Mouse (Mus musculus) mouse trophoblast stem cell (cell line): ENCODE data around the gene Gja10.

Experiments
- in situ Hi-C, 2 experiments: fragments of 300-500 bp; cut with MseI, MboI; formaldehyde crosslinking; loops; 2 replicates in 1 of 2; 3 replicates in 1 of 2; pipeline ENCODE4 v1.15.1; 2025

Gene Gja10

DNA sequence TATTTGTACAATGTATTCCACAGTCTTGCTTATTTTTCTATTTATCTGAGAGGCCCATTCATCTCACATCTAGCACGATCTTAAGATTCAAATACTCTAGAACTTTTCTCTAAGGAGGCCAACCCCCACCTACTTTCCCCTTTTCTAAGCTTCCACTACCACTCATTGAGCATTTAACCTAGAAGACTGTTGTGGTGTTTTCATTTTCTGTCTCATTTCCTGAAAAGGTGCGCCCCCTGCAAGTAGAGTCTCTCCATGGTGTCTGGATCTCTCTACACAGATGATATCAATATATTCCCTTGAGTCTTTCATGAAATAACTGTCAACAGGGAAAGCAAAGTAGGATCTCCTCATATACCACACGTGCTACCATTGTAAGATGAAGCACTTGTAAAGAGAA lies at the start of gene Gja10:
TSS of gene Gja10 (minus strand) at position 101 of the 400 bp plus-strand sequence.
- in situ Hi-C loops = no loop called here

DNA sequence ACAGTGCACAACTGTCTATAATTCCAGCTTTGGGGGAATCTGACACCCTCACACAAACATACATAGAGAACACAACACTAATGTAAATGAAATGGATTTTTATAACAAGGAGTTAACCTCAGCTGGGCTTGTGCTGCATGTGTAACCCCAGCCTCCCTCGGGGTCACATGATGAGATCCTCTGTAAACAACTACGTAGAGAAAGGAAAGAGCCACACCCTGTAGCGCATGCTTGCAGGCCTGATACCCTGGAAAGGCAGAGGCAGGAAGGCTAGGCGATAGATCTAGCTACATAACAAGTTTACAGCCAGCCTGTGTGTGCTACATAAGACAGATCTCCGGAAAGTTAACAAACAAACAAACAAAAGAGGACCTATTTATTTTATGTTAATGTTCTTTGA lies 49.1 kb upstream of the Gja10 start:
- in situ Hi-C loops = no loop called here

DNA sequence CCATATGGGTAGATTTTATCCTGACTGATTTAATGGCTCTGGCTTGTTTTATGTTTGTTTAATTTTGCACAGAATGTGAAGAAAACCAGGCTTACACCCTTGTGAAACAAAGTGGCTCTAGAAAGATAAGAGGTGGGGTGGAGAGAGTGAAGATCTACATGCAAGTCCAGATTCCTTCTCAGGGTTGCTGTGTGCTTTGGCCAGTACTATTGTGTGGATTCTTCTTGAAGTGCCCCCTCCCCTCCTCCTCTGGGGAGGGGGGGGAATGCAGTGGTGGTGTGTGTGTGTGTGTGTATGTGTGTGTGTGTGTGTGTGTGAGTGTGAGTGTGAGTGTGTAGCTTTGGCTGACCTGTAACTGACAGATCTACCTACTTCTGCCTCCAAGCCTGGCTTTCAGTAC lies 19.1 kb upstream of the Gja10 start:
- in situ Hi-C loops = no loop called here

DNA sequence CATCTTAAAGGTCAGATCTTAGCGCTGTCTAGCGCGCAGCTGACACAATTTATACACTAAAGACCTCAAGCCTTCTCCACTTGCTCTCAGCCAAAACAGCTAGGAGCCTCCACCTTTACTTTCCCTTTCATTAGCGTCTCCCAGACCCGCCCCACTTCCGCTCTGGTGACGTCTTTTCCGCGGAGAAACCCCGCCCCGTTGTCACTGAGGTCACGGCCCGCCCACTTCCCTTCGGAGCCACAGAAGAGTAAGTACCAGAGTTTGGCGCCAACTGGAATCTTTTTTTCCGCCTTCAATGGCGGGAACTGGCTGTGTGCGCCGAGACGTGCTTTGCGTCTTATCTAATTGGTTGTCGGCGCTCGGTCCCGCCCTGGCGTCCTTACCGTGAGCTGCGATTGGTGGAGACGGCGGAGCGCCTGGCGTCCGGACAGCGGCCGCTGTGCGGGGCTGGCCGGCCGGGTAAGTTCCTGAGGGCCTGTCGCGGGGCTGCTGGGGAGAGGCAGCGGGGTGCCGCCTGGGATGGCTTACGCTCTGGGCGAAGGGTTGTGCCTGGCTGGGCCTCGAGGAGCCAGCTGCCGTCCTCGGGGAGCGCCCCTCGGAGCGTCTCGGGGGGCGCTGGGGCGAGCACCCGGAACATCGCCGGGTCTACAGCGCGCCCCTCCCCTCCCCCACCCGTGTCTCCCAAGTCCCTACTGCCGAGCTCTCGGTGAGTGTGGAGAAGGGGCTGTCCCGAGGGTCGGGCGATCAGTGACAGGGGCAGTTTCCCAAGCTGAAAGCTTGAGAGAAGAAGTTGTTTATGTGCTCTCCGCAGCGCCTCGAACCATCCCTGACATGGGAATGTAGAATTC lies 12.7 kb upstream of the Gja10 start, which contains the start of gene Casp8ap2:
TSS of gene Casp8ap2 (plus strand) at position 418 of the 848 bp plus-strand sequence.
- in situ Hi-C loops = no loop called here

DNA sequence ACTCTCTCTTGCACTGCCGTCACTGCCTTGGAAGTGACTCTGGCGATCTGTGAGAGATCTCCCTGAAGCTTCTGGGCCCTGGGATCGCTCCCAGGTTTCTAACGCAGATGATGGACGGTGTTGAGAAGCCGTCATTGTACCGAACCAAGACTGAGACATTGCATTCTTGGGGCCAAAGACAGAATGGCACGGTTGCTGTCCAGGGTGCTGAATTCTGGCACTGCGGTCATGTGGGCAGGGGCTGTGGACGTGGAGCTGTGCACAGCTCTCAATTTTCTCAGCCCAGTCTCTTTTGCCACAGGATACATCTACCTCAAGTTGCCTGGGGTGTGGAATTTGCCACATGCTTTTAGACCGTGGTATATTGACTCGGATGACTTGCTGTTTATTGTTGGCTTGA lies 1.4 kb downstream of the Gja10 start:
- in situ Hi-C loops = no loop called here

DNA sequence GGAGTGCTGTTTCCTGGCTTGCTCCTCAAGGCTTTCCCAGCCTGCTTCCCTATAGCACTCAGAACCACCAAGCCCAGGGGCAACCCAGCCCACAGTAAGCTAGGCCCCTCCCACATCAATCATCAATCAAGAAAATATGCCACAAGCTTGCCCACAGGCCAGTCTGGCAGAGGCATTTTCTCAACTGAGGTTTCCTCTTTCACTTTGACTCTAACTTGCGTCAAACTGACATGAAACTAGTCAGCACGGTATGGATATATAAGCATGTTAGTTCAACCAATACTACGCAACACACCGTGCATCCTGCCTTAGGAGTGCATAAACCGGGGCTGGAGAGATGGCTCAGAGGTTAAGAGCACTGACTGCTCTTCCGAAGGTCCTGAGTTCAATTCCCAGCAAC lies 14.3 kb downstream of the Gja10 start:
- in situ Hi-C loops = loop anchor here in 1 of 2 experiments (25.0 kb wide), 1 partner anchor 524 kb away; no protein-coding TSS in a partner anchor

DNA sequence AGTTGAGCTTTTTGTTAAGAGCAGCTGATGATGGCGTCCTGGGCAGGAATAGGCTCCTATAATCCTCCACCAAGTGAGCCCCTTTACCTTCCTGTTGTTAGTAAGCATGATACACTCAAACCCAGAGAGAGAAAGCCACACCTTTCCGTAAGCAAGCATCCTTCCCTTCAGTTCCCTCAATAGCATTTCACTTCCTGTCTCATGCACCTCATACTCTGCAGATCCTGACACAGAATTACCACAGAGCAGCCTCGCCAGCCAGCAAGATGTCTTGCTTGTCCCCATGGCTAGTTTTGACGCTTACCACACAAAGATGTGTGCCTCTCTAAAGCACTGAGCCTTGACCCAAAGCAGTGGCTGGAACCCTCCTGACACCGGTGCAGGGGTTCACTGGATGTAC lies 15.0 kb downstream of the Gja10 start:
- in situ Hi-C loops = loop anchor here in 1 of 2 experiments (25.0 kb wide), 1 partner anchor 525 kb away; no protein-coding TSS in a partner anchor

DNA sequence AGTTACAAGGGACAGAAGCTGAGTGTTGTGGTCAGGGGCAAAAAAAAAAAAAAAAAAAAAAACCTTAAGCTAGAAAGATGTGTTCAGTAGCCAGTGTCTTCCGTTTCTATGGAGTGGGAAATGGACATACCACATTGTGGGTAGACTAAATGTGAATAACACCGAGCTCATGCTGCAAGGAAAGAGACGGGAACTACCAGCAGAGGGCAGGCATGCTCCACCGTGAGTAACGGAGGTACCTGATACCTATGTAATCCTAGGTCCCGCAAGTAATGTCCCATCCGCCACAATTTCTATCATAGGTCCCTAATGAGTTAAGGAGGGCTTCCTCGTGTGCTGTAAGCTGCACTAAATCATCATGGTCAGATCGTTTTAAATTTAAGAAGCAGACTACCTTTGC lies 16.0 kb downstream of the Gja10 start:
- in situ Hi-C loops = loop anchor here in 1 of 2 experiments (25.0 kb wide), 1 partner anchor 526 kb away; no protein-coding TSS in a partner anchor

DNA sequence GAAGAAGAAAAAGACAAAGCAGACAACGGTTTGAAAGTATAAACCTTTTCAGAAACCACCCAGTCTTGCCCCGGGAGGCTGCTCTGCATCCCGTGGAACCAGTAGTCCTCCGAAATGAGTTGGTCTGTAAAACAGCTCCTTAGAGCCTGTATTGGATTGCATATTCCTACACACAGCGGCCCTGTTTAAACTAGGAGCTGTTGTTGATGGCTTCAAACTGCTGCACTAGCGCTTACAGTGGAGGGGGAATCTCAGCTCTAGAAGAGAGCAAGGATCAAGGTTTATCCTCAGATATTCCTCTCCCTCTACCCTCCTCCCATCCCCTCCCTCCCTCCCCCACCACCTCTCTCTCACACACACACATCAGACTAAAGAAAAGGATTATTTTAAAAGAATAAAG lies 18.4 kb downstream of the Gja10 start:
- in situ Hi-C loops = loop anchor here in 1 of 2 experiments (25.0 kb wide), 1 partner anchor 528 kb away; no protein-coding TSS in a partner anchor

DNA sequence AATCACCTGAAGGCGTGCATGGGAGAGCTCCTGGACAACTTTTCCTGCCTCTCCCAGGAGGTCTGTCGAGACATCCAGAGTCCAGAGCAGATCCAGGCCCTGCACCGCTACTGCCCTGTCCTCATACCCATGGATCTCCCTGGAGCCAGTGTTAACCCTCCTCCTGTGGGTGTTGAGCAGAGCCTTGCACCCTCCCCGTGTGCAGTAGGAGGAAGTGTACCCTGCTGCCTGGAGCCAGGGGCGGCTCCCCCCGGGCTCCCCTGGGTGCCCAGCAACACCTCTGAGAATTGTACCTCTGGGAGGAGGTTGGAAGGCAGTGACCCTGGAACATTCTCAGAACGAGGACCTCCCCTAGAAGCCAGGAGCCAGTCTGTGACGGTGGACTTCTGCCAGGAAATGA lies 22.7 kb downstream of the Gja10 start:
- in situ Hi-C loops = loop anchor here in 1 of 2 experiments (25.0 kb wide), 1 partner anchor 532 kb away; no protein-coding TSS in a partner anchor

DNA sequence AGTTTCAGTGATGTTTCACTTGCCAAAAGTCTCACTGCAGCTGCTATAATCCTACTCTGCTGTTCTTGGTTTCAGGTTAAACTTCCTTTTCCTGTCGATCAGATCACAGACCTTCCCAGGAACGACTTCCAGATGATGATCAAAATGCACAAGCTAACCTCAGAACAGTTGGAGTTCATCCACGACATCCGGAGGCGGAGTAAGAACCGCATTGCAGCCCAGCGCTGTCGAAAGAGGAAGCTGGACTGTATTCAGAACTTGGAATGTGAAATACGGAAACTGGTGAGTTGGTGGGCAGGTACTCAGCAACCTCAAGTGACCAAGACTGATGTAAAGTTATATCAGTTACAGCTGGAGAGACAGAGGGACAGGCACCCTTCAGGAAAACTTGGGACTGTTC lies 27.4 kb downstream of the Gja10 start:
- in situ Hi-C loops = loop anchor here in 1 of 2 experiments (25.0 kb wide), 1 partner anchor 537 kb away; no protein-coding TSS in a partner anchor

DNA sequence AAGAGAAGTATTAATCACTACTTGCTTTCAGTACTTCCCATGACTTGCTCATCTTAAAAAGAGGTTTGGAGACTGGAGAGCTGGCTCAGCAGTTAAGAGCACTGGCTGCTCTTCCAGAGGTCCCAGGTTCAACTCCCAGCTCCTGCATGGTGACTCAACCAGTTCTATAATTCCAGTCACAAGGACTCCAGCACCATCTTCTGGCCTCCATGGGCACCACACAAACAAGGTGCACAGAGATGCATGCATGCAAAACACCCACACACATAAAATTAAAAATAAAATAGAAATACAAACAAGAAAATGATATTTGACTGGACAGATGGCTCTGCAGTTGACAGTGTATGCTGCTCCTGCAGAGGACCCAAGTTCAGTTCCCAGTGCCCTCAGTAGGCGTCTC lies 28.0 kb downstream of the Gja10 start:
- in situ Hi-C loops = loop anchor here in 1 of 2 experiments (25.0 kb wide), 1 partner anchor 538 kb away; no protein-coding TSS in a partner anchor

DNA sequence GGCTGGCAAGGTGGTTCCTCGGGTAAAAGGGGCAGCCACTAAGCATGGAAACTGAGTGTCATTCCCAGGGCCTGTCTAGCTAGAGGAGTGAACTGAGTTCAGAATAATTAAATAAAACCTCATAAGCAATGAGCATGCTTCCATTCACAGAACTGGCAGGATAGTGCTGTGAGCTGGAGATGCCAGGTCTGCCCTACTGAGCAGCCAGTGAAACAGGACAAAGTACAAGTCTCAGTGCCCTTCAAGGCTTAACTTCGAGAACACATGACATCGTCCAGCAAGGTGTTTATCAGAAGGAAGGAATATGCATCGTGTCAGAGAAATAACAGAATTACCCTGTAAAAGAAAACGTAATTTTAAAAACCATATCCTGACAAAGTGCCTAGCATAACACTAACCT lies 29.0 kb downstream of the Gja10 start:
- in situ Hi-C loops = no loop called here

DNA sequence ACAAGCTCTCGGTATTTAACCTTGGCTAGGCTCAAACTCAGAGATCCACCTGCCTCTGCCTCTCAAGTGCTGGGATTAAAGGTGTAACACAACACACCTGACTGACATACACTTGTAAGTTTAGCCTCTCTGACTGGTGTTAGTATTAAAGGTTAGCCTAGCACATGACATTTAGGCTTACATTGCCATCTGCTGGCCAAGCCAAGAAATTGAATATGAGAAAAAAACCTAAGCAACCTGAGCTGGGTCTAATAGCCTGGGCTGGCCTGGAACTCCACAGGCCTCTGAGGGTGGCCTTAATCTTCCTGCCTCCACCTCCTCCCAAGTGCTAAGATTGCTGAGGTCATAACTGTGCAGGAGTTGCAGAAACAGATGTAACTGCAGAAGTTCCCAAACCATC lies 30.4 kb downstream of the Gja10 start:
- in situ Hi-C loops = no loop called here

DNA sequence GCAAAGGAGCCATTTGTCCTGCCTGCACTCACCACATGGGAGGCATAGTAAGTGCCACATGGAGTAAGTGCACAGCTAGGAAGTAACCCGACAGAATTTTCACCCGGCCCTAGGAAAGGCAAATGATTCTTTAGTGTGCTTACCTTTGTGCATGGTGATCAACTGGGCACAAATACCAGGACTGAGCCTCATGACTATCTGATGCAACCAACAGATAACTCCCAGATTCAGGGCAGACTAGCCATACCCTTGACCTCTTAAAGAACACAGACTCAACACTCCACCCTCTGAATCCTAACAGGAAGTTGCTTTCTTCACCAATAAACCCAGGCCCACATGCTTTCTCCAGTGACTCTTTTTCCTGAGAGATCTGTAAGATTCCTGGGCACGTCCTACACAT lies 31.1 kb downstream of the Gja10 start:
- in situ Hi-C loops = no loop called here

DNA sequence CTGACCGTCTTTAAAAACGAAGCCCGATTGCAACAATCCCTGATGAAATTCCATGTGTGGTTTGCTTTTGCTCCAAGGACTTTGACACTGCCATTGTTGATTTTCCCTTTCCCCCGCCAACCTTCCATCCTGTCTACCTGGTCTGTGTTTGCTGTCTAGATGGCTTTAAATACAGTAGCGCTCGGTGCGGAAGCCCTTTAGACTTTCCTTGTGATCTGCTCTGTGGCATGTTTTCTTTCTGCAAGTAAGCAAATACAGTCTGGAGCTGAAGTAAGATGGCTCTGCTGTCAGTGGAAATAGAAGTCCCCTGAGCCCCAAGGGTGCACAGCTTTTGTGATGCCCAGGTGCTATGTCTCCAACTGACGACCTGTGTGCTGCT lies 31.6 kb downstream of the Gja10 start:
- in situ Hi-C loops = no loop called here

DNA sequence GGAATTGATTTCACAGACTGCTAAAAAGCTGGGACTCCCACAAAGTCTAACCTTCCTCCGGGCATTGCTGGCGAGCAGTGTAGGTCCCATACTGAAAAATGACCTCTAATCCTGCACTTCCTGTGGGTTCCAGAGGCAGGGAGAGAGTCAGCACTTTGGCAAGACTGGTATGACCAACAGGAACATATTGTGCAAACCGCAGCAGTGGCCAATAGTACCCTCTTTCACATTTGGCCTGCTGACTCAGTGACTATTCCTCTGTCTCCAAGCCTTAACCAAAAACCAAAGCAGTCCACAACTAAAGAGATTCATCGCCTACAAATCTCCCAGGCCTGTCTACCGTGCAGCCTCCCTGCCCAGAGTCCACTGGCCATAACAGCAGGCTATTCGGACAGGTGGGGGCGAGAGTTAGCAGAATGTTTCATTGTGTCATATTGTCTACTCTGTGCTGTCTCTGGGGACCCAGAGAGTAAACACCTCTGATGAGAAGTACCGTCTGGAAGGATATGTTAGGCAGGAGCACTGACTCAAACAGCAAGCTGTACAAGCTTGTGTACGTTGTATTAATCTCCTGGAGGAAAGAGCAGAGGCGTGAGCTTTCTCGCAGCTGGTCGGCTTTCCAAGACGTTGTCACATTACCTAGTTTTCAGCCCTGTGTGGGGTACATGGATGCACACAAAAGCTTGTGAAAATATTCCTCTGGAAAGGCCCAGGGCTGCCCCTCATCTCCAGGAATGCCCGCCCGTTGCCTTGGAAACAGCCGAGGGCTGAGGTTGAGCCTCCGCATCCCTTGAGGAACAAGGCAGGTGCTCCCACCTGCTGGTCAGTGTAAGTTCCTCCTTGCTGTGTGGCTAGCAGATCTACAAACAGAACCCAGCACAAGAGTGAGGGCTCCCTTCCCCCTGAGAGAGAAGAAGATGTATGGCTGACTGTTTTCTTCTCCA lies 32.3 kb downstream of the Gja10 start:
- in situ Hi-C loops = loop anchor here in 1 of 2 experiments (10.0 kb wide), 1 partner anchor 515 kb away; no protein-coding TSS in a partner anchor

DNA sequence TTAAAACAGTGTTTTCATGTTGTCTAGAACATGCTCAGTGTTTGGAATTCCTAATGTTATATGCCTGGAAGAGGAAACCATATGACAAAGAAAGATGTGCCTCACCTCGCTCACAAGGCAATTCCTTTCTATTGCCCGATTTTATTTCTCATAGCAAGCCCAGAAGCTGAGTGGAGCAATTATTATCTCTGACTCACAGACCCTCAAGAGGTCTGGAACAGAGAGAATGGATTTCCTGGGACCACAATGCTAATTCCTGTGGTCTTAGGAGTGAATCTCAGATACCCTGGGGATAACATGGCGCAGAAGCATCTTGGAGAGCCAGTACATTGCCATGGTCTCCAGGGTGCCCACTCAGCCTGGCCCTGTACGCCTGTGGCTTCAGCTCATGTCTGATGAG lies 33.5 kb downstream of the Gja10 start:
- in situ Hi-C loops = loop anchor here in 1 of 2 experiments (10.0 kb wide), 1 partner anchor 514 kb away; no protein-coding TSS in a partner anchor

DNA sequence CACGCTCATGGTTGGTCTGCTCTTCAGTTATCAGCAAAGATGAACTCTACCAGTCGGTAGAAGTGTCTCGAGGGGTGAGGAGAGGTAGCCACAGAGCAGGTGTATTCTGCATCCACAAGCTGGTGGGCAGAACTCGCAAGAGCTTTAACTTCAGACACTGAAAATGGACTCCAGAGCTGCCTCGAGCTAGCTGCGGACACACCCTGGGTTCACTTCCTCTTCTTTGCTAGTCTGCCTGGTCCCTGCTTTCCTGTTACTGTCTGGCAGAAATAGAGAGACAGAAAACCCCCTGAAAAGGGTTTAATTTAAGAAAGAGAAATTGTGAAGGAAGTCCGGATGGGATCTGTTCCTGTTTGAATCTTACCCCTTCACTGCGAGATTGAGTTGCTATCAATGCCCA lies 37.6 kb downstream of the Gja10 start:
- in situ Hi-C loops = loop anchor here in 1 of 2 experiments (10.0 kb wide), 1 partner anchor 510 kb away; no protein-coding TSS in a partner anchor

DNA sequence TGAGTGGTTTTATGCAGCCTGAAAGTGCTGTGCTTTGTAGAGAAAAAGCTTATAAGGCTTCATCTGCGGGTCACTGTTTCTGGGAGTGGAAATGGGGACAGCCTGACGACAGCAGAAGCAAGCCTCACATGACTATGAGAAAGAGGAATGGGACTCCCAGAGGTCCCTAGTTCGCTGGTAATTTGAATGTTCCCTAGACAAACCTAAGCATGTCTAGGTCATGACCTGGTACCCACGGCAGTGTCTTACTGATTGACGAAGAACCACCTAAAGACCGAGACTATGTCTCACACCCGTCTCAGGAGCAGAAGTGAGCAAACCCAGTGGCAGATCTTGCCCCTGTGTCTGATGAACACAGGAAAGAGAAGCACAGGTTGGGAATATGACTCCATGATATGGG lies 38.1 kb downstream of the Gja10 start:
- in situ Hi-C loops = loop anchor here in 1 of 2 experiments (10.0 kb wide), 1 partner anchor 510 kb away; no protein-coding TSS in a partner anchor
